14 mouse cellular contexts compared by ENCODE assay signal in the genomic region with DNA sequence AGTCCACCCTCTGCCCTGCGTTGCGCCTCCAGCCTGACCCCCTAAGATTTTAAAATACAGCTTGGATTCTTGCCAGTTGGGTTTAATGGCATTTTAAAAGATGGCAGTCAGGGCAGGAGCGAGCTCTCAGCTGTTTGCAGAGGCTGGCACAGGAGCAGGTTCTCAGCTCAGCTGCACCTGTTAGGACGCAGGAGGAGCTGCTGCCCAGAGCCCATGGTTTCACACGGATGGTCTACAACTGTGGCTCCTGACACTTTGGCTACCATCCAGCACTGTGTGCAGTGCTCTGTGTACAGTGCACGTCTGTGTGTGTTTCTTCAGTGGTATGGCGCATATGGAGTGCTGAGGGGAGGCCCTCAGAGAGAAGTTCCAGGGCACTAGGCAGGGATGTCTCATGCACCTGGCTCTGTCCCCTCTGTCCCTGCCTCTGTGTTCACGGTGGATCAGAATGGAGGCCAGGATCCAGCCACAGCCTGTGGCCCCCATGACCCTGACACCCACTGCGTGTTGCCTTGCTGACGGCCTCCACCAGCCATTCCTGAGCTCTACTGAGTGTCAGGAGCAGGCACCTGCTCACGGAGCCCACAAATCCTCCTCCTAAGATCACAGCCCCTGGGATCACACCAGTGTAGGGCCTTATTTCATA. TPM values are rescaled to one million over a fixed set of nuclear protein-coding genes. Genes with fewer than 3 reads are reported as not detected.
DNase-seq lines count a peak whose midpoint lies in the region; ATAC-seq lines count a peak whose summit lies in the region.
"Had no signal": no experiment of that assay in that cellular context is flagged by ENCODE, and none has a peak within 500 bp of the region (broad histone marks: within the 10 kb centered on the region; RNA-seq: fewer than 3 reads in every experiment).

No protein-coding gene starts in this region.

- WGBS in embryonic facial prominence, embryonic 14.5 days: 76% methylated on average over 11 of the region's 11 CpGs
- WGBS in embryonic facial prominence, embryonic 10.5 days: 93% methylated on average over 11 of the region's 11 CpGs
- 83% methylated on average over 11 of the region's 11 CpGs for WGBS in kidney, embryonic 15.5 days
- 75% methylated on average over 11 of the region's 11 CpGs for WGBS in limb, embryonic 15.5 days

- no peaks in the 10 kb centered on the region for H3K9me3 ChIP-seq in embryonic facial prominence, embryonic 14.5 days (ENCODE audit: control insufficient read depth, low read length)
- no peaks in the 10 kb centered on the region for H3K9me3 ChIP-seq in embryonic facial prominence, embryonic 10.5 days
- no peaks in the 10 kb centered on the region for H3K9me3 ChIP-seq in kidney, embryonic 15.5 days (replicated peaks)
- no peaks in the 10 kb centered on the region for H3K9me3 ChIP-seq in limb, embryonic 15.5 days
- H3K9me3 ChIP-seq: liver, embryonic 12.5 days had no signal

- no peak overlapping the region for H3K9ac ChIP-seq in embryonic facial prominence, embryonic 14.5 days (ENCODE audit: low read depth, low read length)
- H3K9ac ChIP-seq in kidney, embryonic 15.5 days: no peak overlapping the region
- no peak overlapping the region for H3K9ac ChIP-seq in limb, embryonic 15.5 days
- H3K9ac ChIP-seq: liver, embryonic 12.5 days had no signal

- peak; percentile 45 for DNase-seq in embryonic facial prominence, embryonic 14.5 days (ENCODE audit: low spot score)
- no peak for DNase-seq in embryonic facial prominence, embryonic 10.5 days (ENCODE audit: low spot score)
- no peak for DNase-seq in kidney, postnatal 4 days
- peak; percentile 25 for DNase-seq in cerebellum, adult 9-10 months
- DNase-seq in urinary bladder, postnatal 25 days (ENCODE audit: low spot score): no peak
- no peak for DNase-seq in frontal cortex, postnatal 25 days (ENCODE audit: low spot score in 2 of 2)
- DNase-seq: heart, adult 18-20 months; kidney, postnatal 14 days; lung, postnatal 4 days; right cerebral cortex, postnatal 4 days had no signal

- H3K4me1 ChIP-seq in embryonic facial prominence, embryonic 14.5 days (ENCODE audit: control insufficient read depth, insufficient read depth, low read length): no peaks in the 10 kb centered on the region
- H3K4me1 ChIP-seq in embryonic facial prominence, embryonic 10.5 days: no peaks in the 10 kb centered on the region
- H3K4me1 ChIP-seq in kidney, embryonic 15.5 days: no peaks in the 10 kb centered on the region
- H3K4me1 ChIP-seq in limb, embryonic 15.5 days: no peaks in the 10 kb centered on the region
- H3K4me1 ChIP-seq: liver, embryonic 12.5 days had no signal

- H3K36me3 ChIP-seq in embryonic facial prominence, embryonic 14.5 days (ENCODE audit: control insufficient read depth, insufficient read depth, low read length): no peaks in the 10 kb centered on the region
- H3K36me3 ChIP-seq in embryonic facial prominence, embryonic 10.5 days (replicated peaks): peaks cover 9% of the 10 kb centered on the region
- H3K36me3 ChIP-seq in kidney, embryonic 15.5 days: peaks cover 22% of the 10 kb centered on the region
- H3K36me3 ChIP-seq in limb, embryonic 15.5 days: 0 out of 2 replicates have a peak, but pooled peaks cover 3% of the 10 kb centered on the region
- H3K36me3 ChIP-seq: liver, embryonic 12.5 days had no signal

- no peak overlapping the region for H3K4me3 ChIP-seq in embryonic facial prominence, embryonic 14.5 days (ENCODE audit: low read depth, low read length)
- H3K4me3 ChIP-seq in embryonic facial prominence, embryonic 10.5 days: no peak overlapping the region
- no peak overlapping the region for H3K4me3 ChIP-seq in kidney, embryonic 15.5 days (replicated peaks)
- no peak overlapping the region for H3K4me3 ChIP-seq in limb, embryonic 15.5 days
- H3K4me3 ChIP-seq: liver, embryonic 12.5 days had no signal

- ATAC-seq in embryonic facial prominence, embryonic 14.5 days (ENCODE audit: low read depth): peak; percentile 68; the same call in 1 of the 2 replicates
- ATAC-seq in kidney, embryonic 15.5 days (replicated peaks; ENCODE audit: low FRiP score): 0 out of 2 replicates have a peak, but pooled peaks have one; percentile 33
- ATAC-seq in limb, embryonic 15.5 days (ENCODE audit: insufficient number of reproducible peaks, low FRiP score, low TSS enrichment, low read depth): peak; percentile 75
- ATAC-seq: liver, embryonic 12.5 days had no signal

- no peak overlapping the region for H3K4me2 ChIP-seq in embryonic facial prominence, embryonic 14.5 days (ENCODE audit: low read depth, low read length)
- H3K4me2 ChIP-seq in kidney, embryonic 15.5 days: no peak overlapping the region
- no peak overlapping the region for H3K4me2 ChIP-seq in limb, embryonic 15.5 days
- H3K4me2 ChIP-seq: liver, embryonic 12.5 days had no signal

- H3K27me3 ChIP-seq in embryonic facial prominence, embryonic 14.5 days (replicated peaks; ENCODE audit: control insufficient read depth, insufficient read depth, low read length): no peaks in the 10 kb centered on the region
- no peaks in the 10 kb centered on the region for H3K27me3 ChIP-seq in embryonic facial prominence, embryonic 10.5 days (replicated peaks; ENCODE audit: low read depth, poor library complexity, severe bottlenecking)
- H3K27me3 ChIP-seq in kidney, embryonic 15.5 days: no peaks in the 10 kb centered on the region
- no peaks in the 10 kb centered on the region for H3K27me3 ChIP-seq in limb, embryonic 15.5 days
- H3K27me3 ChIP-seq: liver, embryonic 12.5 days had no signal

- H3K27ac ChIP-seq in embryonic facial prominence, embryonic 14.5 days (replicated peaks; ENCODE audit: low read depth, low read length): no peak overlapping the region
- no peak overlapping the region for H3K27ac ChIP-seq in embryonic facial prominence, embryonic 10.5 days (replicated peaks)
- no peak overlapping the region for H3K27ac ChIP-seq in kidney, embryonic 15.5 days
- H3K27ac ChIP-seq in limb, embryonic 15.5 days: no peak overlapping the region
- H3K27ac ChIP-seq: liver, embryonic 12.5 days had no signal

RNA-seq across cellular contexts. Expression of a gene that starts 29.5 kb away (rescaled TPM):
- 10.2 and 12.0 TPM in 2 replicates for polyA plus RNA-seq in embryonic facial prominence, embryonic 14.5 days (2014; fragmentation: Nextera tagmentation; extraction: Ambion mirVana)
- 9.2 and 9.8 TPM in 2 replicates for polyA plus RNA-seq in embryonic facial prominence, embryonic 10.5 days (2016; fragmentation: Nextera tagmentation; extraction: Ambion mirVana)
- polyA plus RNA-seq in kidney, embryonic 15.5 days (2015; fragmentation: Nextera tagmentation; extraction: Ambion mirVana): 17.4 and 17.7 TPM in 2 replicates
- polyA plus RNA-seq in limb, embryonic 15.5 days (2015; fragmentation: Nextera tagmentation; extraction: Ambion mirVana): 8.2 and 8.6 TPM in 2 replicates

RNA-seq across cellular contexts. Expression of a gene that starts 34.1 kb away (rescaled TPM):
- polyA plus RNA-seq in embryonic facial prominence, embryonic 14.5 days (2014; fragmentation: Nextera tagmentation; extraction: Ambion mirVana): not detected in 2 replicates
- polyA plus RNA-seq in embryonic facial prominence, embryonic 10.5 days (2016; fragmentation: Nextera tagmentation; extraction: Ambion mirVana): not detected in 2 replicates
- not detected in 2 replicates for polyA plus RNA-seq in kidney, embryonic 15.5 days (2015; fragmentation: Nextera tagmentation; extraction: Ambion mirVana)
- not detected in 2 replicates for polyA plus RNA-seq in limb, embryonic 15.5 days (2015; fragmentation: Nextera tagmentation; extraction: Ambion mirVana)
- polyA plus RNA-seq: liver, embryonic 12.5 days; stomach, embryonic 14.5 days had no signal

Comparison
In these comparisons a context has a peak if more than half of its experiments do, and no peak if none do; other contexts are left out.
1. DNase-seq: peak in embryonic facial prominence, embryonic 14.5 days (single experiment) and cerebellum, adult 9-10 months (single experiment); none in embryonic facial prominence, embryonic 10.5 days (single experiment), kidney, postnatal 4 days (0 of 2), urinary bladder, postnatal 25 days (single experiment) and frontal cortex, postnatal 25 days (0 of 2).
2. Peak in every context shown above with its lines, with median percentiles within 50 percentile points of each other: ATAC-seq.